Mouse (Mus musculus): Measurements from ENCODE around the gene Emg1. TPM values are rescaled to one million over a fixed set of nuclear protein-coding genes. Genes with fewer than 3 reads are reported as not detected.

Emg1 gene
- 167 and 173 TPM in 2 replicates for polyA plus RNA-seq (2015; fragmentation: Nextera tagmentation; extraction: Ambion mirVana)

GRCm38 (mm10) chr6:124711824-124712782 is at the start of gene Emg1, which contains the start of gene Phb2:
Gene Emg1 (minus strand): TSS chr6:124712178.
Gene Phb2 (plus strand): TSS chr6:124712336.

GRCm38 (mm10) chr6:124755831-124756595 is 44.0 kb upstream of the Emg1 start, which contains the start of the genes Gm45234 and Atn1:
Gene Gm45234 (minus strand): TSS chr6:124756021.
Gene Atn1 (minus strand): TSS chr6:124756524.

GRCm38 (mm10) chr6:124740888-124741761 is 29.1 kb upstream of the Emg1 start, which contains the start of gene Grcc10:
Gene Grcc10 (minus strand): TSS chr6:124741374.

GRCm38 (mm10) chr6:124738511-124739023 is 26.6 kb upstream of the Emg1 start, which contains the start of gene Ptpn6:
Gene Ptpn6 (minus strand): TSS chr6:124738714.

GRCm38 (mm10) chr6:124662477-124663423 is 49.2 kb downstream of the Emg1 start, which contains the start of gene Lpcat3:
Gene Lpcat3 (plus strand): TSS chr6:124663027.

MicroRNA genes within 50 kb of the gene (microRNA counts, 519-probe panel; counts per million panel counts)
- microRNA mmu-miR-141 (3,574 counts per million, percentile 9 among the panel's probes with 10 or more counts), microRNA mmu-miR-200c (4,839 counts per million, percentile 31 among the panel's probes with 10 or more counts)

Other genes with a start within 250 kb of the Emg1 start
- gene Clstn3, start 247.4 kb downstream of the Emg1 start, polyA plus RNA-seq (2015; fragmentation: Nextera tagmentation; extraction: Ambion mirVana), result 4.2 and 4.4 TPM in 2 replicates
- 3.5 and 4.1 TPM in 2 replicates for gene C1rl, start 219.1 kb downstream of the Emg1 start, polyA plus RNA-seq (2015; fragmentation: Nextera tagmentation; extraction: Ambion mirVana)
- gene C1ra, start 199.8 kb downstream of the Emg1 start, polyA plus RNA-seq (2015; fragmentation: Nextera tagmentation; extraction: Ambion mirVana), result 11.5 and 15.6 TPM in 2 replicates
- gene C1s1, start 169.8 kb downstream of the Emg1 start, polyA plus RNA-seq (2015; fragmentation: Nextera tagmentation; extraction: Ambion mirVana), result 12.0 and 16.3 TPM in 2 replicates
- gene C1rb, start 141.9 kb downstream of the Emg1 start, polyA plus RNA-seq (2015; fragmentation: Nextera tagmentation; extraction: Ambion mirVana), result not detected in 2 replicates
- gene C1s2, start 76.1 kb downstream of the Emg1 start, polyA plus RNA-seq (2015; fragmentation: Nextera tagmentation; extraction: Ambion mirVana), result 0.05 TPM in 1 of 2 replicates, not detected in the other
- 47.7 and 54.4 TPM in 2 replicates for gene Lpcat3, start 49.2 kb downstream of the Emg1 start, polyA plus RNA-seq (2015; fragmentation: Nextera tagmentation; extraction: Ambion mirVana)
- gene Phb2, start 158 bp upstream of the Emg1 start, polyA plus RNA-seq (2015; fragmentation: Nextera tagmentation; extraction: Ambion mirVana), result 266 and 287 TPM in 2 replicates
- 71.3 and 92.3 TPM in 2 replicates for gene Ptpn6, start 26.5 kb upstream of the Emg1 start, polyA plus RNA-seq (2015; fragmentation: Nextera tagmentation; extraction: Ambion mirVana)
- gene Grcc10, start 29.2 kb upstream of the Emg1 start, polyA plus RNA-seq (2015; fragmentation: Nextera tagmentation; extraction: Ambion mirVana), result 145 and 183 TPM in 2 replicates
- not detected in 2 replicates for gene Gm45234, start 43.8 kb upstream of the Emg1 start, polyA plus RNA-seq (2015; fragmentation: Nextera tagmentation; extraction: Ambion mirVana)
- 3.3 and 5.1 TPM in 2 replicates for gene Atn1, start 44.3 kb upstream of the Emg1 start, polyA plus RNA-seq (2015; fragmentation: Nextera tagmentation; extraction: Ambion mirVana)
- 1.1 and 1.7 TPM in 2 replicates for gene Eno2, start 57.5 kb upstream of the Emg1 start, polyA plus RNA-seq (2015; fragmentation: Nextera tagmentation; extraction: Ambion mirVana)
- not detected in 2 replicates for gene Lrrc23, start 67.5 kb upstream of the Emg1 start, polyA plus RNA-seq (2015; fragmentation: Nextera tagmentation; extraction: Ambion mirVana)
- 10.9 and 12.5 TPM in 2 replicates for gene Spsb2, start 96.5 kb upstream of the Emg1 start, polyA plus RNA-seq (2015; fragmentation: Nextera tagmentation; extraction: Ambion mirVana)
- gene Tpi1, start 102.1 kb upstream of the Emg1 start, polyA plus RNA-seq (2015; fragmentation: Nextera tagmentation; extraction: Ambion mirVana), result 232 and 238 TPM in 2 replicates
- 55.3 and 56.8 TPM in 2 replicates for gene Usp5, start 117.3 kb upstream of the Emg1 start, polyA plus RNA-seq (2015; fragmentation: Nextera tagmentation; extraction: Ambion mirVana)
- gene Cdca3, start 117.4 kb upstream of the Emg1 start, polyA plus RNA-seq (2015; fragmentation: Nextera tagmentation; extraction: Ambion mirVana), result 223 and 253 TPM in 2 replicates
- gene Gnb3, start 128.1 kb upstream of the Emg1 start, polyA plus RNA-seq (2015; fragmentation: Nextera tagmentation; extraction: Ambion mirVana), result 0.58 and 0.59 TPM in 2 replicates
- 3.7 and 6.6 TPM in 2 replicates for gene P3h3, start 145.6 kb upstream of the Emg1 start, polyA plus RNA-seq (2015; fragmentation: Nextera tagmentation; extraction: Ambion mirVana)
- gene Gpr162, start 151.8 kb upstream of the Emg1 start, polyA plus RNA-seq (2015; fragmentation: Nextera tagmentation; extraction: Ambion mirVana), result 0.16 and 0.99 TPM in 2 replicates
- gene Cd4, start 176.0 kb upstream of the Emg1 start, polyA plus RNA-seq (2015; fragmentation: Nextera tagmentation; extraction: Ambion mirVana), result 0.23 and 0.62 TPM in 2 replicates
- gene Lag3, start 199.5 kb upstream of the Emg1 start, polyA plus RNA-seq (2015; fragmentation: Nextera tagmentation; extraction: Ambion mirVana), result 1.6 and 2.9 TPM in 2 replicates
- 66.4 and 88.8 TPM in 2 replicates for gene Ptms, start 207.9 kb upstream of the Emg1 start, polyA plus RNA-seq (2015; fragmentation: Nextera tagmentation; extraction: Ambion mirVana)
- 110 and 118 TPM in 2 replicates for gene Mlf2, start 219.2 kb upstream of the Emg1 start, polyA plus RNA-seq (2015; fragmentation: Nextera tagmentation; extraction: Ambion mirVana)